Mouse (Mus musculus): ENCODE data around the gene Psma2.

Psma2 gene

GRCm38 (mm10) chr13:14612926-14613529 lies at the start of gene Psma2, which contains the start of gene Mrpl32:
Gene Psma2 (plus strand): TSS chr13:14613240.
Gene Mrpl32 (minus strand): TSS chr13:14613165.
- TF ChIP-seq GATA4 (IDR thresholded peaks at IDR 0.05; ENCODE audit: insufficient replicate concordance, low read length) = no peak

GRCm38 (mm10) chr13:14574128-14574527 lies 38.9 kb upstream of the Psma2 start:
- no peak for TF ChIP-seq GATA4 (IDR thresholded peaks at IDR 0.05; ENCODE audit: insufficient replicate concordance, low read length)

GRCm38 (mm10) chr13:14580392-14580791 lies 32.6 kb upstream of the Psma2 start:
- TF ChIP-seq GATA4 (IDR thresholded peaks at IDR 0.05; ENCODE audit: insufficient replicate concordance, low read length) = no peak

GRCm38 (mm10) chr13:14602744-14603143 lies 10.3 kb upstream of the Psma2 start:
- no peak for TF ChIP-seq GATA4 (IDR thresholded peaks at IDR 0.05; ENCODE audit: insufficient replicate concordance, low read length)

GRCm38 (mm10) chr13:14607616-14608015 lies 5.4 kb upstream of the Psma2 start:
- TF ChIP-seq GATA4 (IDR thresholded peaks at IDR 0.05; ENCODE audit: insufficient replicate concordance, low read length) = no peak

GRCm38 (mm10) chr13:14612463-14612862 lies 577 bp upstream of the Psma2 start:
- TF ChIP-seq GATA4 (IDR thresholded peaks at IDR 0.05; ENCODE audit: insufficient replicate concordance, low read length) = no peak

GRCm38 (mm10) chr13:14613553-14613952 lies 513 bp downstream of the Psma2 start:
- TF ChIP-seq GATA4 (IDR thresholded peaks at IDR 0.05; ENCODE audit: insufficient replicate concordance, low read length) = no peak

- TF ChIP-seq GATA4 (IDR thresholded peaks at IDR 0.05; ENCODE audit: insufficient replicate concordance, low read length) = no peak
Observed at GRCm38 (mm10) chr13:14618724-14619123, 5.7 kb downstream of the Psma2 start.

GRCm38 (mm10) chr13:14629726-14630641 lies 16.9 kb downstream of the Psma2 start, which contains the start of gene AW209491:
Gene AW209491 (plus strand): TSS chr13:14630154.
- TF ChIP-seq GATA4 (IDR thresholded peaks at IDR 0.05; ENCODE audit: insufficient replicate concordance, low read length) = peak; percentile 4; the same call in 1 of the 2 replicates

GRCm38 (mm10) chr13:14639998-14640397 lies 27.0 kb downstream of the Psma2 start:
- no peak for TF ChIP-seq GATA4 (IDR thresholded peaks at IDR 0.05; ENCODE audit: insufficient replicate concordance, low read length)

GRCm38 (mm10) chr13:14649301-14649700 lies 36.3 kb downstream of the Psma2 start:
- TF ChIP-seq GATA4 (IDR thresholded peaks at IDR 0.05; ENCODE audit: insufficient replicate concordance, low read length) = no peak

GRCm38 (mm10) chr13:14667107-14667506 lies 54.1 kb downstream of the Psma2 start:
- TF ChIP-seq GATA4 (IDR thresholded peaks at IDR 0.05; ENCODE audit: insufficient replicate concordance, low read length) = no peak

GRCm38 (mm10) chr13:14670342-14670741 lies 57.3 kb downstream of the Psma2 start:
- no peak for TF ChIP-seq GATA4 (IDR thresholded peaks at IDR 0.05; ENCODE audit: insufficient replicate concordance, low read length)

GRCm38 (mm10) chr13:14688955-14689354 lies 75.9 kb downstream of the Psma2 start:
- TF ChIP-seq GATA4 (IDR thresholded peaks at IDR 0.05; ENCODE audit: insufficient replicate concordance, low read length) = no peak

- TF ChIP-seq GATA4 (IDR thresholded peaks at IDR 0.05; ENCODE audit: insufficient replicate concordance, low read length) = no peak
Observed at GRCm38 (mm10) chr13:14716801-14717200, 103.8 kb downstream of the Psma2 start.

GRCm38 (mm10) chr13:14717755-14718154 lies 104.7 kb downstream of the Psma2 start:
- no peak for TF ChIP-seq GATA4 (IDR thresholded peaks at IDR 0.05; ENCODE audit: insufficient replicate concordance, low read length)
